Mouse (Mus musculus) hindbrain, embryonic 16.5 days (tissue): ENCODE data around the gene Cyp26a1. TPM values are rescaled to one million over a fixed set of nuclear protein-coding genes. Genes with fewer than 3 reads are reported as not detected.

Source experiments
- ATAC-seq: fragments of 200-750 bp; cut with Nextera tagmentation; 2 replicates; pipeline ENCODE4 v1.8.0; 2017; ENCODE audit warnings: moderate TSS enrichment, moderate library complexity
- H3K27ac ChIP-seq: fragments of 300-500 bp; sonication (generic); 2 replicates; pipeline ENCODE4 v1.5.1; 2014; ENCODE audit warnings: low read depth, mild to moderate bottlenecking, control low read depth, low read length, moderate library complexity
- H3K27me3 ChIP-seq: fragments of 300-500 bp; sonication (generic); replicated peaks from 2 replicates; pipeline ENCODE4 v1.6.1; 2014; ENCODE audit warnings: low read length; ENCODE audit not compliant: control insufficient read depth, insufficient read depth
- H3K36me3 ChIP-seq: fragments of 300-500 bp; sonication (generic); 2 replicates; pipeline ENCODE4 v1.6.1; 2014; ENCODE audit warnings: mild to moderate bottlenecking, low read length, moderate library complexity, mixed read lengths; ENCODE audit not compliant: control insufficient read depth, insufficient read depth
- H3K4me1 ChIP-seq: fragments of 300-500 bp; sonication (generic); 2 replicates; pipeline ENCODE4 v1.6.1; 2014; ENCODE audit warnings: low read depth, low read length; ENCODE audit not compliant: control insufficient read depth, insufficient read depth
- H3K4me2 ChIP-seq: fragments of 300-500 bp; sonication (generic); 2 replicates; pipeline ENCODE4 v1.6.1; 2014; ENCODE audit warnings: mild to moderate bottlenecking, low read length, control low read depth, moderate library complexity
- H3K4me3 ChIP-seq: fragments of 300-500 bp; sonication (generic); 2 replicates; pipeline ENCODE4 v1.5.1; 2014; ENCODE audit warnings: mild to moderate bottlenecking, low read length, control low read depth, moderate library complexity
- H3K9ac ChIP-seq: fragments of 300-500 bp; sonication (generic); 2 replicates; pipeline ENCODE4 v1.6.1; 2014; ENCODE audit warnings: low read depth, mild to moderate bottlenecking, control low read depth, low read length, moderate library complexity
- H3K9me3 ChIP-seq: fragments of 300-500 bp; sonication (generic); 2 replicates; pipeline ENCODE4 v1.6.1; 2014; ENCODE audit warnings: mild to moderate bottlenecking, low read length, moderate library complexity; ENCODE audit not compliant: control insufficient read depth
- WGBS: fragments of 180-500 bp; shearing (Covaris S2); extraction: QIAGEN DNeasy Blood & Tissue Kit; methylation state at CpG from one replicate; pipeline ENCODE4 v1.1.7; 2014; 5-methylcytosine and 5-hydroxymethylcytosine counted together
- polyA plus RNA-seq: library from polyadenylated mRNA; unstranded; fragments of >200 nt; fragmentation: Nextera tagmentation; extraction: Ambion mirVana; gene quantifications from 2 replicates; pipeline ENCODE4 v1.2.1, GENCODE M21; 2015

The Cyp26a1 gene
- polyA plus RNA-seq: 0.09 and 0.20 TPM in 2 replicates

DNA sequence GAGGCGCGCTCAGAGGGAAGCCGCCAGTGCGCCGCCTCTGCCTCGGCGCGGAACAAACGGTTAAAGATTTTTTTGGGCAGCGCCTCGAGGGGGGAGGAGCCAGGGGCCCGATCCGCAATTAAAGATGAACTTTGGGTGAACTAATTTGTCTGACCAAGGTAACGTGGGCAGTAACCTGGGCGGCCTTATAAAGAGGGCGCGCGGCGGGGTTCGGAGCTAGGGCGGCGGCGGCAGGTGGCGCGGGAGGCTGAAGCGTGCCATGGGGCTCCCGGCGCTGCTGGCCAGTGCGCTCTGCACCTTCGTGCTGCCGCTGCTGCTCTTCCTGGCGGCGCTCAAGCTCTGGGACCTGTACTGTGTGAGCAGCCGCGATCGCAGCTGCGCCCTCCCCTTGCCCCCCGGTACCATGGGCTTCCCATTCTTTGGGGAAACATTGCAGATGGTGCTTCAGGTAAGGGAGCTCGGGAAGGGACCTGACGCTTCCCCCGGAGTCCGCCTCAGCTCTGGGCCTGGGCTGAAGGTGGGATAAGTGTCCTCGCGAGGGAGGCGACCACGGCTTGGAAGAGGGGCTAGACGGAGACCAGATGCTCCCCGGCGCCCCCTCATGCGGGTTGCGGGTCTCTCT, at the start of gene Cyp26a1:
Gene Cyp26a1 (plus strand): TSS at position 148 of the 622 bp plus-strand sequence.
- 0 out of 2 replicates have a peak, but pooled peaks have one; percentile 13 for ATAC-seq
- WGBS: under 1% methylated on average over 51 of the region's 51 CpGs
- Histone ChIP-seq H3K4me2 (peak within 1 kb of the TSS; percentile 62), H3K9me3 (no peaks in the 10 kb centered on the region; the same call in 1 of the 2 replicates), H3K27ac (no peak within 1 kb of the TSS), H3K4me1 (peaks cover 26% of the 10 kb centered on the region), H3K4me3 (peak within 1 kb of the TSS; percentile 39), H3K9ac (peak within 1 kb of the TSS; percentile 11), H3K36me3 (no peaks in the 10 kb centered on the region), H3K27me3 (peaks cover 86% of the 10 kb centered on the region)

DNA sequence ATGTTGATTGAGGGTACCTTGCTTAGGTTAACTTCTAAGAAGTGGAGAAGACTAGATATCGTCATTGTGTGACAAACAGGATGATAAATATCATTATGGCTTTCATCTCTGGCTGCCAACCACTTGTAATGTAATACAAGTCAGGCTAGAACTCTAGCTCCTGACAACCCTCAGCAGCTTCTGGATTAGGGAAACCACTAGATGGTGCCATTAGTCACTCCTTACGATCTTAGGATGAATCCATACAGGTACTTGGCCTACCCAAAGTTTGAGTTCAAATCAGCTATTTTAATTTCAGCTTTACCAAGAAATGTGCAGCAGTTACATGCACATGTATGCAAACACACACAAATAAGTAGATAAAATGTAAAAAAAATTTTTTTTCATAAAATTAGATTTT, 49.6 kb upstream of the Cyp26a1 start:
- Histone ChIP-seq H3K9ac (no peak overlapping the region), H3K4me3 (no peak overlapping the region), H3K4me1 (no peaks in the 10 kb centered on the region), H3K4me2 (no peak overlapping the region), H3K9me3 (no peaks in the 10 kb centered on the region), H3K36me3 (no peaks in the 10 kb centered on the region), H3K27ac (no peak overlapping the region), H3K27me3 (no peaks in the 10 kb centered on the region)
- 48% methylated on average over 2 of the region's 2 CpGs for WGBS
- ATAC-seq: no peak

DNA sequence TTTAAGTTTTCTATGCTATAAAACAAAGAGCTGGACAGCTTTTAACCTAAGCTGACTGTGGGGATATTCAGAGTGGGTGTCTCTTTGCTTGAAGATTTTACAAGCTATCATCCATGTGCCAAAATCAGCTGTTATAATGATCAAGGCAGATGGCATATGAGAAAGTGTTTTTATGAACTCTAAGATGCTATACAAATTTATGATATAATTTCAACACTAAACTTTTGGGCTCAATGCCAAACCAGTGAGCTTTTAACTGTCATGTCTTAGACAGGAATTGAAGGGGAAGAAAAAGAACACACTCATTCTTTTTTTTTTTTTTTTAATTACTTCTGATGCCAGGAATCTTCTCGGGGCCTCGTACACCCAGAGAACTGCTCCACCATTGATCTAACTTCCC, 47.1 kb upstream of the Cyp26a1 start:
- no peak overlapping the region for H3K27ac ChIP-seq

DNA sequence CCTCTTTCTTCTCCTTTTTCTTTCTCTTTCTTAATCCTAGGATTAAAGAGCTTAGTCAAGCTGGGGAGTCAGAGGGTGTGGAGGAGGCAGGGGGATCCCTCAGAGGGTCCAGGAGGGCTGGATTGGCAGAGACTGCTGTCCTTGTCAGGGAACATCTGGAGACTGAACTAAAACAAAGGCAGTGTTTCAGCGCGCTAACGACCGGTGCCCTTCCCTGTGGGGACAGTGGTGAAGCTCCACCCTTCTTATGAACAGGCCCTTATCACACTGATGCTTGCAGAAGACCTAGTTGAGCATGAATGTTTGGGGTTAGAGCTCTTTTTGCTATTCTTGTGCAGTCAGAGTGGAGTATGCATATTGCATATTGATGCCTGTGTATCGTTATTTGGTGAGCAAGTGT, 43.6 kb upstream of the Cyp26a1 start:
- H3K4me2 ChIP-seq: no peak overlapping the region
- no peak for ATAC-seq
- 34% methylated on average over 5 of the region's 5 CpGs for WGBS

More for the DNA sequence above, 47.1 kb upstream of the Cyp26a1 start:
- H3K4me2 ChIP-seq: no peak overlapping the region
- no peaks in the 10 kb centered on the region for H3K4me1 ChIP-seq
- H3K36me3 ChIP-seq: no peaks in the 10 kb centered on the region
- H3K4me3 ChIP-seq: no peak overlapping the region
- no peaks in the 10 kb centered on the region for H3K9me3 ChIP-seq
- ATAC-seq: no peak
- no peak overlapping the region for H3K9ac ChIP-seq
- 0 out of 2 replicates have a peak, but pooled peaks cover 2% of the 10 kb centered on the region for H3K27me3 ChIP-seq
- WGBS: 70% methylated on average over 2 of the region's 2 CpGs

DNA sequence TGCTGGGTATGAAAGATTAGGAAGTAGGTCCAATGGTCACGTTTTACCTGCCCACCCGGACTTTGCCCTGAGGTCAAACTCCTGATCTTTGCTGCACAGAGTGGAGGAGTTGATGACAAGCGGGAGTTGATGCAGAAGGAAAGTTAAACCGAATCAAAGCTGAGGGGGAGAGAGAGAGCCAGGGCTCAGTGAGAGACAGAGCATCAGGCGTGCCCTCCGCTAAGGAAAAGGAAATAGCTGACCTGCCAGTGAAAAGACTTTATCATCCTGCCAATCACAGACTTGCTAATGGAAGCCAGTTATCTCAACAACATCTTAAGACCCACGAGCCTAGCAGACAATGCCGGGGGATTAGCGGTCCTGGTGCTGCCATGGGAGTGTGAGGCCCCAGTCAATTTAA, 41.2 kb upstream of the Cyp26a1 start:
- WGBS: 15% methylated on average over 9 of the region's 9 CpGs
- no peak for ATAC-seq

More for the DNA sequence above, 43.6 kb upstream of the Cyp26a1 start:
- Histone ChIP-seq H3K4me1 (no peaks in the 10 kb centered on the region), H3K36me3 (no peaks in the 10 kb centered on the region), H3K9ac (no peak overlapping the region), H3K9me3 (no peaks in the 10 kb centered on the region), H3K27me3 (0 out of 2 replicates have a peak, but pooled peaks cover 2% of the 10 kb centered on the region), H3K4me3 (no peak overlapping the region), H3K27ac (no peak overlapping the region)

DNA sequence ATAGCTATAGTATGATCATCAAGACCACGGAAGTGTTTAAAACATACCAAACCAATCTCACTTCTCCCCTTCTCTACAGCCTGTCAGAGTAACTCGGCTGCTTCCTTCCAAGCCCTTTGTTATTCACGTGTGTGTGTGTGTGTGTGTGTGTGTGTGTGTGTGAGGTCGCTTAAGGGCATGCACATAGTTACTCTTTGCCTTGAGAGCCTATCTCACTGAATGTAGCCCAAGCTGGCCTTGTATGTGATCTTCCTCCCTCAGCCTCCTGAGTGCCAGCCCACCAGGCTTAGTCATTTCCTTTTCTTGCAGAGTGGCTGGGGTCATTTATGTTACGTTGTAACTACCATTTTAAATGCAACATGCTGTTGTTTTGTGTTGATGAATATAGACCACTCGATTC, 32.3 kb upstream of the Cyp26a1 start:
- Histone ChIP-seq H3K9me3 (no peaks in the 10 kb centered on the region), H3K27ac (no peak overlapping the region), H3K27me3 (no peaks in the 10 kb centered on the region), H3K36me3 (no peaks in the 10 kb centered on the region), H3K4me3 (no peak overlapping the region), H3K9ac (no peak overlapping the region), H3K4me2 (no peak overlapping the region), H3K4me1 (no peaks in the 10 kb centered on the region)
- WGBS: 65% methylated on average over 6 of the region's 6 CpGs
- ATAC-seq: no peak

More for the DNA sequence above, 41.2 kb upstream of the Cyp26a1 start:
- no peaks in the 10 kb centered on the region for H3K4me1 ChIP-seq
- H3K36me3 ChIP-seq: no peaks in the 10 kb centered on the region
- H3K9ac ChIP-seq: no peak overlapping the region
- H3K4me2 ChIP-seq: no peak overlapping the region
- H3K27ac ChIP-seq: no peak overlapping the region
- no peaks in the 10 kb centered on the region for H3K9me3 ChIP-seq
- no peak overlapping the region for H3K4me3 ChIP-seq
- 0 out of 2 replicates have a peak, but pooled peaks cover 2% of the 10 kb centered on the region for H3K27me3 ChIP-seq

DNA sequence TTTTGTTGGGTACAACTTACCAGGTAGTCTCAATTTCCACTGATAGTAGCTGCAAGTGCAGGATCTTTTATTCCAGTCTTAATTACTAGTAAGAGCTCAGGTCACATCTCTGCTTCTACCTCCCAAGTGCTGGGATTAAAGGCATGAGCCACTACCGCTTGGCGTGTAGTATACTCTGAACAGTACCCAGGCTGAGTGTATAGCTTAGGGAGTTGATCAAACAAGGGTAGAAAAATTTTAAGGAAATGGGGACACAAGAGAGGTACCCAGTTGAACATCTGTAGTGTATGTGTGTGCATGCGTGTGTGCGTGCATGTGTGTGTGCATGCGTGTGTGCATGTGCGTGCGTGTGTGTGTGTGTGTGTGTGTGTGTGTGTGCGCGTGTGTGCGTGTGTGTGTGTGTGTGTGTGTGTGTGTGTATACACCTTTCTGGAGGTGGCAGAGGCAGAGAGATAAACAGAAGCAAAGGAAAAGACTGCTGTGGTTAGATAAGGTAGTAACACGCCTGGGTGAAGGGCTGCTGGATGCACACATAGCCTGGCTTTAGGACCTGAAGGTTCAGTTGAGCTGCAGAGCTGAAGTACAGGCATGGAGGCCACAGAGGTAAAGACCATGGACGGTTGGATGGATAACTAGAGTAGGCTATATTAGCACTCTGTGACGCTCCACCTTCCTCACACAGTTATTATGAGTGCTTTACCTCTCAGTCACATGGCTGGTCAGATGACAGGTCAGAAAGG, 29.6 kb upstream of the Cyp26a1 start:
- H3K4me1 ChIP-seq: no peaks in the 10 kb centered on the region
- no peaks in the 10 kb centered on the region for H3K27me3 ChIP-seq
- ATAC-seq: no peak
- no peak overlapping the region for H3K9ac ChIP-seq
- no peak overlapping the region for H3K4me2 ChIP-seq
- no peaks in the 10 kb centered on the region for H3K36me3 ChIP-seq
- H3K4me3 ChIP-seq: no peak overlapping the region
- WGBS: 61% methylated on average over 13 of the region's 13 CpGs
- H3K9me3 ChIP-seq: no peaks in the 10 kb centered on the region
- H3K27ac ChIP-seq: no peak overlapping the region

DNA sequence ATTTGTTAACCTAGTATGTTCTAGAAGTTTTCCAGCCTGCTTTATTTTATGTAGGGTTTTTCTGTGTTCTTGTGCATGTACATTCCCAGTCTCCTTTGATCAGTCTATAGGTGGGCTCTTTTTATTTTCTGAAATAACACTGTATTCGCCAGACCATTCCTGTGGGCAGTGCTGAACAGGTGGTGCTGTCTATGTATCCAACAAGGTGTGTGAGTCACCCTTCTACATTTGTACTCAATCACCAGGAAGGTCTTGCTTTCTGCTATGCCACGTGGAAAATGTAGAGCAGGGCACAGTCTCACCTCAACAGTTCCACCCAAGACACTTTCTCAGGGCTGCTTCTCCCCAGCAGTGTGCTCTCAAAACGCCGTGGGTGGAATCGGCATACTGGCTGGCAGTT, 28.9 kb upstream of the Cyp26a1 start:
- Histone ChIP-seq H3K4me3 (no peak overlapping the region), H3K4me2 (no peak overlapping the region)
- WGBS: 90% methylated on average over 5 of the region's 5 CpGs

DNA sequence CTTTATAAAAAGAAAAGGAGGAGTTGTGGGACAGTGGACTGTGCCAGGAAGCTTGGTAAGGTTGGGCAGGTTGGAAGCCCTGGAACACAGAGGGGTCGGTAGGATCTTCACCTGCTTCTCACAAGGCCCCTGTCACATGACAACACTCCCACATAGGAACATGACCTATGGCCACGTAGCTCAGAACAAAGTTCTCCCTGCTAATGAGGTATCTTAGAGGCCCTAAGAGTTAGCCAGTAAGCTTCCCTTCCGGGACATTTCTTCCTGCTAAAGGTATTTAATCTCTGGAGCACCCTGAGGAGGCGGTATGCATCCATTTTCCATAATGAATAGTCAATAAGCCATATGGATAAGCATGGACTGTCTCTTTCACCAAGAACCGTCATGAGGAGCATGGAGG, 28.1 kb upstream of the Cyp26a1 start:
- Histone ChIP-seq H3K4me2 (no peak overlapping the region), H3K9ac (no peak overlapping the region), H3K4me3 (no peak overlapping the region), H3K4me1 (no peaks in the 10 kb centered on the region), H3K36me3 (no peaks in the 10 kb centered on the region), H3K27me3 (no peaks in the 10 kb centered on the region), H3K27ac (no peak overlapping the region), H3K9me3 (no peaks in the 10 kb centered on the region)
- no peak for ATAC-seq
- 83% methylated on average over 5 of the region's 5 CpGs for WGBS

More for the DNA sequence above, 28.9 kb upstream of the Cyp26a1 start:
- H3K9me3 ChIP-seq: no peaks in the 10 kb centered on the region
- H3K36me3 ChIP-seq: no peaks in the 10 kb centered on the region
- ATAC-seq: no peak
- H3K27ac ChIP-seq: no peak overlapping the region
- H3K9ac ChIP-seq: no peak overlapping the region
- H3K4me1 ChIP-seq: no peaks in the 10 kb centered on the region
- H3K27me3 ChIP-seq: no peaks in the 10 kb centered on the region
